Mouse (Mus musculus) adrenal gland, postnatal 14 days (tissue): ENCODE measurements at regions not wholly inside any gene's neighbourhood (a gene's known extent, or its start where the extent isn't known, plus 50 kb on each side); places are given as distances from the start of the nearest gene placed in this dataset.

Experiments used
- DNase-seq: peaks from one replicate; pipeline ENCODE4 v3.0.0; 2021; ENCODE audit warnings: mixed read lengths

DNA sequence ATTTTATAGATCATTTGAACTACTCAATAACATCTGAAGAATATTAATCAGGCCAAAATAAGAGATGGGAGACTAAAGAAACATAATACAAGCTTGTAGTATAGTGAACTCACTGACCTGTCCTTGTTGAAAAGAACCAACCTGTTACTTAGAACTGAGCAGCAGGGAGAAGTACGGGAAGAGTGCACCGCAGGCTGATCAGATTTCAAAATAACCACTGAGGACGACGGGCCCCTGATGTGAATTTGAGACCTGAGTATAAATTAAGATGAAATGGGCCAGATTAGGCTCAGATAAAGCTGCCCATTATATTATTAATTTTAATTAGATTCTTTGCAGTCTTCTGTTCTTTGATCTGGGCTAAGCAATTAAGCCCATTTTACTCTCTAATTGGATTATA lies 391.2 kb upstream of the Tyrp1 start:
- no peak for DNase-seq

- DNase-seq: no peak
These were observed 370.3 kb upstream of the Tyrp1 start for GRCm38 (mm10) chr4:80463615-80464014.

- no peak for DNase-seq
These were observed 358.0 kb upstream of the Tyrp1 start for GRCm38 (mm10) chr4:80475736-80476478.

GRCm38 (mm10) chr4:80515087-80515486 lies 318.8 kb upstream of the Tyrp1 start:
- DNase-seq: no peak

DNA sequence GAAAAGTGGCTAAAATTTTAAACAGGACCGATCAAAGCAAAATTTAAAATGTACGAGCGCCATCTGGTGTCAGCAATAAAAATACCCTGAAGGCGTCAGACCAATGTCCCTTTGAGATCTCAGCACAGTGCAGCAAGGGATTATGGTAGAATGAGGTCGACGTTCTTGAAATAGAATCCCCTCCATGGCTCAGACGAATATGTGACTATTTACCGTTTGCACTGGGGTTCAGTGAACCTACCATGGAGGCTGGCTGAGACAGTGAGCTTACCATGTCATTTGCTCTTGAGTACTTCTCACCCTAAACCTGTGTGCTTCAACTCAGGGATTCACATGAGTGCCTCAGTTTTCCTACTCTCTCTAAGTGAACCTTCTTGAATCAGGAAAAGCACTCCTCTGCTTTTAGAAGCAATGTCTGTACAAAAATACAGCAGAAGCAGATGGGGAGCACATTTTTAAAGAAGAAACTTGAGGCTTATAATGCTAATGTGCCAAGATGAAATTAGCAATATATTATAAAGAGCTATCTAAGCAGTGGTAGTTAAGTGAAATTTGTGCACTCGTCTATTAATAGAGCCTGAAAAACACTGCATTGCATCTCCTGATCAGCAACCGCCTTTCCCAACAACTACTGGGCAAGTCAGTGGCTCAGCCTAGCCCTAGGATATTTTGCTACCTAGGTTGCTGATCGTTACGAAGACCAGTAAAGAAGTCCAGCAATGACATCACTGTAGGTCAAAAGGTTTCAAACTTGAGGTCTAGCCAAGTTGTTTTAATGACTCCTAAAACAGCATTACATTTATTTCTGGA lies 316.2 kb upstream of the Tyrp1 start:
- peak; percentile 30 for DNase-seq

- no peak for DNase-seq
These were observed 315.3 kb upstream of the Tyrp1 start for GRCm38 (mm10) chr4:80518589-80518988.

DNA sequence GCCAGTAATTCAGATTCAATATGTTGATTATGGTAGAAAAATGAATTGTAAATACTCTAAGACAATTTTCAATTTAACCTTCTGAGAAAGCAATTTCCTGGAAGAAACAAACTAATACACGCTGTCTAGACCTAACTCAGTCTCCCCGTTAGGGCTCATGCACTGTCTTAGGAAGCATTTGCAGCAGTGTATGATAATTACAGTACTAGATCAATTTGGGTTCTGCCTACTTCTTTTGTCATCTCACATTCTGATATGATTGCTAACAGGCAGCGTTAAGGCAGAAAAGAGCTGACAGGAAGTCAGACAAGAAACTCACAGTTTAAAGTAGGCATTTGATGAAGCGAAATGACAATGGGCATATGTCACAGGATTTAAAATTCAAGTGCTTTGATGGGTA lies 294.1 kb upstream of the Tyrp1 start:
- DNase-seq: no peak

DNA sequence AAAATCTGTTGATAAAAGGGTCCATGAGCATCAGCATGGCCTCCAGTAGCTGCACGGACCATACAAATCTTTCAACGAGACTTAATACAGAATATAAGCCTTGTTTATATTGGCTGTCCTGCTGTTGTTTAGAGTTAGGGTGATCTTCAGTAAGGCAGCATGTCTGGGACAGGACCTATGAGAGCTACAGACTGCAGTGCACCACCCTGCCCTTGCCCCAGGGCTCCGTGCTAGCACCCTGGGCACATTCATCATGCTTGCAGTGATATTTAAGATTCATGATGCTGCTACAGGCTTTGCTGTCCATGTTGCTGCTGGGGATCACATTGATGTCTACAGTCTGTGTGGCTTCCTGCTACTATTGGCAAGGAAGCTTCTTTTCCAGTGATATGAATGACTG lies 288.8 kb upstream of the Tyrp1 start:
- no peak for DNase-seq

GRCm38 (mm10) chr4:80589438-80589837 lies 244.5 kb upstream of the Tyrp1 start:
- no peak for DNase-seq

DNA sequence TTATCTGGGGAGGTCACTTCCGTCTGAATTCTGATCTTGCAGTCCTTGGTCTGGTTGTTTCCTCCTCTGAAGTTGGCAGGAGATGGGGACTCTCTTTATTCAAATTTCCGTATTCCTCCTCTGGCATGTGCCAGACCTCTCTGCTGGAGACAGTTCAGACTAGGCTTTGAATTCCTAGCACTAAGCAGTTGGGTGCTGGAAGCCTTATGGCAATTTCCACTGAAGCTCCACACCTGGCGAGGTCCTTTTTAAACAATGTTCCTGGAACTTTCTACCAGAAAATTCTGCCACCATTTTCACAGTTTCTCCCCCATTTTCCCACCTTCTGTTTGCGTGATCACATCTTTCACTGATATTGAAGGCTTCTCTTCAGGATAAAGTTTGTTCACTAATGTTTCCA lies 205.7 kb upstream of the Tyrp1 start:
- no peak for DNase-seq

GRCm38 (mm10) chr4:80629251-80629650 lies 204.7 kb upstream of the Tyrp1 start:
- no peak for DNase-seq

DNA sequence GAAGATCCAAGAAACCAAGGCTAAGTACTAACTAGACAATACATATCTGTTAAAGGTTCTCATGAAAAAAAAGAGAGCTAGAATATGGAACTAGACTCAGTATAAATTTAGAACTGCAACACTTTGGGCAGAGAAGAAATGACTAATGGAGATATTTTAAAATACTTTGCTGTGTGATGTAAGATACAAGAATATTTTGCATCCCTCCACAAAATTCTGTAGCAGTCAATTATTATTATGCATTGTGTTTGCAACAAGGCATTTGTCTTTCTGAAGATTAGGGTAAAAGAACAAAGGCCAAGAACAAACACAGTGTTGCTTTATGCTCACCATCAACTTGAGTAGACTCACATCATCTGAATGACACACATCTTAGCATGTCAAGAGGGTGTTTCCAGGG lies 203.7 kb upstream of the Tyrp1 start:
- no peak for DNase-seq

- DNase-seq: no peak
These were observed 202.9 kb upstream of the Tyrp1 start for GRCm38 (mm10) chr4:80631041-80631440.

GRCm38 (mm10) chr4:80631441-80631840 lies 202.5 kb upstream of the Tyrp1 start:
- no peak for DNase-seq

DNA sequence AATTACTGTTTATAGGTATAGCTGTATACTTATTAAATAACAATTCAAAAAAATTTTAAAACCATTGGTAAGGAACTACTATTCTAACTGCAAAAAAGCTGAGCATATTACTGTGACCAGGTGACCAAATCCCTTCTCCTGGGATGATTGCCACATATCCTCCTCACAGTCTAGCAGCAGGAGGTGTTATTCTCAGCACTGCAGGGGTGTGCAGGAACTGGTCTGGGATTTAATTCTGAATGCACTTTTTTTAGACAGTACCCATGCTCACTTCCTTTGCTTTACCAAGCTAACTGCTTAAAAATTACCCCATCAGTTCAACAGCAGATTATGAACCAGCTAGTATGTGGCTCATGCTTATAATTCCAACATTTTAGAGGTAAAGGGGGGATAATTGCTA lies 195.5 kb upstream of the Tyrp1 start:
- DNase-seq: no peak
